7 mouse cellular contexts compared by ENCODE assay signal in genomic region chr15:79670972-79671299, GRCm38 (mm10). TPM values are rescaled to one million over a fixed set of nuclear protein-coding genes. Genes with fewer than 3 reads are reported as not detected.
DNase-seq lines count a peak whose midpoint lies in the region; ATAC-seq lines count a peak whose summit lies in the region.

No protein-coding gene starts in this region.

- H3K9me3 ChIP-seq in lung, embryonic 15.5 days, result no peaks in the 10 kb centered on the region
- no peaks in the 10 kb centered on the region for H3K9me3 ChIP-seq in limb, embryonic 11.5 days (ENCODE audit: control insufficient read depth, low read length)
- H3K9me3 ChIP-seq in stomach, embryonic 14.5 days (ENCODE audit: control insufficient read depth, low read depth, low read length), result no peaks in the 10 kb centered on the region

- WGBS in lung, embryonic 15.5 days, result under 1% methylated on average over 37 of the region's 37 CpGs
- WGBS in limb, embryonic 11.5 days, result under 1% methylated on average over 37 of the region's 37 CpGs
- under 1% methylated on average over 37 of the region's 37 CpGs for WGBS in stomach, embryonic 14.5 days

- peak overlapping the region; percentile 41; the same call in 1 of the 2 replicates for H3K27ac ChIP-seq in lung, embryonic 15.5 days
- no peak overlapping the region for H3K27ac ChIP-seq in limb, embryonic 11.5 days (replicated peaks; ENCODE audit: low read depth, low read length)
- no peak overlapping the region for H3K27ac ChIP-seq in stomach, embryonic 14.5 days (ENCODE audit: low read length)

- H3K4me3 ChIP-seq in lung, embryonic 15.5 days, result peak overlapping the region; percentile 97
- H3K4me3 ChIP-seq in limb, embryonic 11.5 days (ENCODE audit: low read depth, low read length), result peak overlapping the region; percentile 95
- peak overlapping the region; percentile 98 for H3K4me3 ChIP-seq in stomach, embryonic 14.5 days (ENCODE audit: low read depth, low read length)

- H3K4me1 ChIP-seq in lung, embryonic 15.5 days, result peaks cover 7% of the 10 kb centered on the region
- no peaks in the 10 kb centered on the region for H3K4me1 ChIP-seq in limb, embryonic 11.5 days (ENCODE audit: control insufficient read depth, insufficient read depth, low read length)
- peaks cover 6% of the 10 kb centered on the region; the same call in 1 of the 2 replicates for H3K4me1 ChIP-seq in stomach, embryonic 14.5 days (ENCODE audit: control insufficient read depth, insufficient read depth, low read length)

- ATAC-seq in lung, embryonic 15.5 days (ENCODE audit: borderline replicate concordance, extremely low read depth, low FRiP score, low TSS enrichment), result peak; percentile 66
- ATAC-seq in erythroblast, adult 5-6 weeks (replicated peaks; ENCODE audit: low FRiP score, poor library complexity, severe bottlenecking), result peak; percentile 61
- ATAC-seq in limb, embryonic 11.5 days (ENCODE audit: insufficient number of reproducible peaks, low FRiP score, low TSS enrichment, low read depth), result 0 out of 2 replicates have a peak, but pooled peaks have one; percentile 28
- peak; percentile 36; the same call in 1 of the 2 replicates for ATAC-seq in stomach, embryonic 14.5 days (ENCODE audit: insufficient number of reproducible peaks, insufficient read depth, low FRiP score, low read depth)

- H3K36me3 ChIP-seq in lung, embryonic 15.5 days, result peaks cover 43% of the 10 kb centered on the region
- peaks cover 12% of the 10 kb centered on the region for H3K36me3 ChIP-seq in limb, embryonic 11.5 days (ENCODE audit: control insufficient read depth, insufficient read depth, low read length)
- H3K36me3 ChIP-seq in stomach, embryonic 14.5 days (ENCODE audit: control insufficient read depth, insufficient read depth, low read length), result peaks cover 37% of the 10 kb centered on the region

- peak overlapping the region; percentile 69 for H3K4me2 ChIP-seq in lung, embryonic 15.5 days
- H3K4me2 ChIP-seq in limb, embryonic 11.5 days (ENCODE audit: low read depth, severe bottlenecking), result peak overlapping the region; percentile 61
- H3K4me2 ChIP-seq in stomach, embryonic 14.5 days (replicated peaks; ENCODE audit: low read depth, low read length), result peak overlapping the region; percentile 52

- no peak for DNase-seq in lung, adult 18-20 months
- no peak for DNase-seq in limb, embryonic 11.5 days (ENCODE audit: low spot score)
- no peak for DNase-seq in cerebellum, postnatal 14 days
- no peak for DNase-seq in gastrocnemius, postnatal 4 days (ENCODE audit: low spot score in 2 of 2)

- H3K9ac ChIP-seq in lung, embryonic 15.5 days, result peak overlapping the region; percentile 91
- H3K9ac ChIP-seq in limb, embryonic 11.5 days (ENCODE audit: low read length), result peak overlapping the region; percentile 85
- H3K9ac ChIP-seq in stomach, embryonic 14.5 days (replicated peaks; ENCODE audit: low read depth, low read length), result peak overlapping the region; percentile 77

- H3K27me3 ChIP-seq in lung, embryonic 15.5 days, result no peaks in the 10 kb centered on the region
- H3K27me3 ChIP-seq in limb, embryonic 11.5 days (ENCODE audit: control insufficient read depth, insufficient read depth, low read length), result no peaks in the 10 kb centered on the region
- H3K27me3 ChIP-seq in stomach, embryonic 14.5 days (ENCODE audit: control insufficient read depth, insufficient read depth, low read length), result no peaks in the 10 kb centered on the region

RNA-seq across cellular contexts. Expression of gene Tomm22, which starts 0.3 kb away (rescaled TPM):
- 235 and 247 TPM in 2 replicates for polyA plus RNA-seq in lung, embryonic 15.5 days (2015; fragmentation: Nextera tagmentation; extraction: Ambion mirVana)
- total RNA-seq in erythroblast, adult 5-6 weeks (2015; ENCODE audit: low replicate concordance), result 40.9 and 49.3 TPM in 2 replicates
- total RNA-seq in erythroblast, adult 5-6 weeks (2017; ENCODE audit: low replicate concordance), result 26.8 and 57.8 TPM in 2 replicates
- 271 and 277 TPM in 2 replicates for polyA plus RNA-seq in limb, embryonic 11.5 days (2014; fragmentation: Nextera tagmentation; extraction: Ambion mirVana)
- 236 and 237 TPM in 2 replicates for polyA plus RNA-seq in stomach, embryonic 14.5 days (2014; fragmentation: Nextera tagmentation; extraction: Ambion mirVana)
- total RNA-seq in gastrocnemius, postnatal 4 days (2021), result 100 to 1,000 TPM; 110 to 114 TPM

RNA-seq across cellular contexts. Expression of gene Cby1, which starts 11.9 kb away (rescaled TPM):
- 63.9 and 65.6 TPM in 2 replicates for polyA plus RNA-seq in lung, embryonic 15.5 days (2015; fragmentation: Nextera tagmentation; extraction: Ambion mirVana)
- 0.77 and 4.4 TPM in 2 replicates for total RNA-seq in erythroblast, adult 5-6 weeks (2015; ENCODE audit: low replicate concordance)
- 5.3 and 16.6 TPM in 2 replicates for total RNA-seq in erythroblast, adult 5-6 weeks (2017; ENCODE audit: low replicate concordance)
- 60.2 and 64.1 TPM in 2 replicates for polyA plus RNA-seq in limb, embryonic 11.5 days (2014; fragmentation: Nextera tagmentation; extraction: Ambion mirVana)
- polyA plus RNA-seq in stomach, embryonic 14.5 days (2014; fragmentation: Nextera tagmentation; extraction: Ambion mirVana), result 45.0 and 49.5 TPM in 2 replicates
- total RNA-seq in gastrocnemius, postnatal 4 days (2021), result 10 to 100 TPM; 29.9 to 32.1 TPM

RNA-seq across cellular contexts. Expression of gene Fam227a, which starts 12.2 kb away (rescaled TPM):
- 1.6 TPM in 2 replicates for polyA plus RNA-seq in lung, embryonic 15.5 days (2015; fragmentation: Nextera tagmentation; extraction: Ambion mirVana)
- 3.3 and 3.5 TPM in 2 replicates for total RNA-seq in erythroblast, adult 5-6 weeks (2015; ENCODE audit: low replicate concordance)
- total RNA-seq in erythroblast, adult 5-6 weeks (2017; ENCODE audit: low replicate concordance), result 0.70 and 5.0 TPM in 2 replicates
- 2.0 and 3.1 TPM in 2 replicates for polyA plus RNA-seq in limb, embryonic 11.5 days (2014; fragmentation: Nextera tagmentation; extraction: Ambion mirVana)
- polyA plus RNA-seq in stomach, embryonic 14.5 days (2014; fragmentation: Nextera tagmentation; extraction: Ambion mirVana), result 1.6 and 3.0 TPM in 2 replicates
- 1 to 10 TPM; 1.7 to 2.1 TPM for total RNA-seq in gastrocnemius, postnatal 4 days (2021)

RNA-seq across cellular contexts. Expression of gene Josd1, which starts 16.8 kb away (rescaled TPM):
- 21.1 and 21.2 TPM in 2 replicates for polyA plus RNA-seq in lung, embryonic 15.5 days (2015; fragmentation: Nextera tagmentation; extraction: Ambion mirVana)
- 6.0 and 6.7 TPM in 2 replicates for total RNA-seq in erythroblast, adult 5-6 weeks (2015; ENCODE audit: low replicate concordance)
- total RNA-seq in erythroblast, adult 5-6 weeks (2017; ENCODE audit: low replicate concordance), result 9.1 and 9.2 TPM in 2 replicates
- polyA plus RNA-seq in limb, embryonic 11.5 days (2014; fragmentation: Nextera tagmentation; extraction: Ambion mirVana), result 17.3 and 19.5 TPM in 2 replicates
- 15.3 and 16.0 TPM in 2 replicates for polyA plus RNA-seq in stomach, embryonic 14.5 days (2014; fragmentation: Nextera tagmentation; extraction: Ambion mirVana)
- total RNA-seq in gastrocnemius, postnatal 4 days (2021), result 10 to 100 TPM; 16.6 to 17.4 TPM

RNA-seq across cellular contexts. Expression of gene Gtpbp1, which starts 19.7 kb away (rescaled TPM):
- 34.4 and 35.1 TPM in 2 replicates for polyA plus RNA-seq in lung, embryonic 15.5 days (2015; fragmentation: Nextera tagmentation; extraction: Ambion mirVana)
- 14.4 and 35.2 TPM in 2 replicates for total RNA-seq in erythroblast, adult 5-6 weeks (2015; ENCODE audit: low replicate concordance)
- 23.6 and 31.2 TPM in 2 replicates for total RNA-seq in erythroblast, adult 5-6 weeks (2017; ENCODE audit: low replicate concordance)
- polyA plus RNA-seq in limb, embryonic 11.5 days (2014; fragmentation: Nextera tagmentation; extraction: Ambion mirVana), result 38.7 and 39.1 TPM in 2 replicates
- 24.7 and 27.2 TPM in 2 replicates for polyA plus RNA-seq in stomach, embryonic 14.5 days (2014; fragmentation: Nextera tagmentation; extraction: Ambion mirVana)
- 10 to 100 TPM; 20.7 to 22.5 TPM for total RNA-seq in gastrocnemius, postnatal 4 days (2021)
